Mouse (Mus musculus) hindbrain, embryonic 16.5 days (tissue): ENCODE results near the gene Usp36. TPM values are rescaled to one million over a fixed set of nuclear protein-coding genes. Genes with fewer than 3 reads are reported as not detected.
A peak's percentile ranks its signal among the peaks of the same experiment; 100 is the strongest.
"Not testable (repeated sequence)": the region's sequence is repeated elsewhere in the genome, so short reads cannot be mapped to it uniquely, and the experiment has no call there.

Source experiments
- ATAC-seq: fragments of 200-750 bp; cut with Nextera tagmentation; 2 replicates; pipeline ENCODE4 v1.8.0; 2017; ENCODE audit warnings: moderate TSS enrichment, moderate library complexity
- H3K27ac ChIP-seq: fragments of 300-500 bp; sonication (generic); 2 replicates; pipeline ENCODE4 v1.5.1; 2014; ENCODE audit warnings: low read depth, mild to moderate bottlenecking, control low read depth, low read length, moderate library complexity
- H3K27me3 ChIP-seq: fragments of 300-500 bp; sonication (generic); replicated peaks from 2 replicates; pipeline ENCODE4 v1.6.1; 2014; ENCODE audit warnings: low read length; ENCODE audit not compliant: control insufficient read depth, insufficient read depth
- H3K36me3 ChIP-seq: fragments of 300-500 bp; sonication (generic); 2 replicates; pipeline ENCODE4 v1.6.1; 2014; ENCODE audit warnings: mild to moderate bottlenecking, low read length, moderate library complexity, mixed read lengths; ENCODE audit not compliant: control insufficient read depth, insufficient read depth
- H3K4me1 ChIP-seq: fragments of 300-500 bp; sonication (generic); 2 replicates; pipeline ENCODE4 v1.6.1; 2014; ENCODE audit warnings: low read depth, low read length; ENCODE audit not compliant: control insufficient read depth, insufficient read depth
- H3K4me2 ChIP-seq: fragments of 300-500 bp; sonication (generic); 2 replicates; pipeline ENCODE4 v1.6.1; 2014; ENCODE audit warnings: mild to moderate bottlenecking, low read length, control low read depth, moderate library complexity
- H3K4me3 ChIP-seq: fragments of 300-500 bp; sonication (generic); 2 replicates; pipeline ENCODE4 v1.5.1; 2014; ENCODE audit warnings: mild to moderate bottlenecking, low read length, control low read depth, moderate library complexity
- H3K9ac ChIP-seq: fragments of 300-500 bp; sonication (generic); 2 replicates; pipeline ENCODE4 v1.6.1; 2014; ENCODE audit warnings: low read depth, mild to moderate bottlenecking, control low read depth, low read length, moderate library complexity
- H3K9me3 ChIP-seq: fragments of 300-500 bp; sonication (generic); 2 replicates; pipeline ENCODE4 v1.6.1; 2014; ENCODE audit warnings: mild to moderate bottlenecking, low read length, moderate library complexity; ENCODE audit not compliant: control insufficient read depth
- WGBS: fragments of 180-500 bp; shearing (Covaris S2); extraction: QIAGEN DNeasy Blood & Tissue Kit; methylation state at CpG from one replicate; pipeline ENCODE4 v1.1.7; 2014; 5-methylcytosine and 5-hydroxymethylcytosine counted together
- polyA plus RNA-seq: library from polyadenylated mRNA; unstranded; fragments of >200 nt; fragmentation: Nextera tagmentation; extraction: Ambion mirVana; gene quantifications from 2 replicates; pipeline ENCODE4 v1.2.1, GENCODE M21; 2015

Usp36 gene
- polyA plus RNA-seq, 1 experiment from 2014 or later: 15.2 TPM

- Histone ChIP-seq H3K9ac (no peak overlapping the region), H3K27me3 (no peaks in the 10 kb centered on the region), H3K36me3 (peaks cover 7% of the 10 kb centered on the region; the same call in 1 of the 2 replicates), H3K4me3 (no peak overlapping the region), H3K4me1 (peaks cover 1% of the 10 kb centered on the region), H3K27ac (no peak overlapping the region), H3K4me2 (no peak overlapping the region), H3K9me3 (no peaks in the 10 kb centered on the region)
- 82% methylated on average over 8 of the region's 8 CpGs for WGBS
- ATAC-seq: no peak
Measured at GRCm38 (mm10) chr11:118316231-118316806, 26.3 kb upstream of the Usp36 start.

- H3K4me1 ChIP-seq: no peaks in the 10 kb centered on the region
- no peak for ATAC-seq
- WGBS: 81% methylated on average over 6 of the region's 6 CpGs
Measured at GRCm38 (mm10) chr11:118312132-118312723, 22.2 kb upstream of the Usp36 start.

GRCm38 (mm10) chr11:118307962-118308361 lies 17.9 kb upstream of the Usp36 start:
- not testable (repeated sequence) for ATAC-seq, H3K4me3 ChIP-seq, H3K9me3 ChIP-seq, H3K27me3 ChIP-seq, H3K4me2 ChIP-seq, H3K4me1 ChIP-seq, H3K9ac ChIP-seq, H3K27ac ChIP-seq
- 91% methylated on average over 2 of the region's 2 CpGs for WGBS
- peaks cover 28% of the 10 kb centered on the region for H3K36me3 ChIP-seq

More at GRCm38 (mm10) chr11:118312132-118312723, 22.2 kb upstream of the Usp36 start:
- H3K9ac ChIP-seq: no peak overlapping the region
- H3K27me3 ChIP-seq: no peaks in the 10 kb centered on the region
- peaks cover 25% of the 10 kb centered on the region for H3K36me3 ChIP-seq
- no peak overlapping the region for H3K27ac ChIP-seq
- no peak overlapping the region for H3K4me2 ChIP-seq
- H3K4me3 ChIP-seq: no peak overlapping the region
- H3K9me3 ChIP-seq: peaks cover 5% of the 10 kb centered on the region

- peaks cover 16% of the 10 kb centered on the region for H3K36me3 ChIP-seq
- WGBS: 88% methylated on average over 4 of the region's 4 CpGs
- not testable (repeated sequence) for H3K4me3 ChIP-seq, ATAC-seq, H3K4me2 ChIP-seq, H3K27me3 ChIP-seq, H3K9ac ChIP-seq, H3K27ac ChIP-seq, H3K9me3 ChIP-seq, H3K4me1 ChIP-seq
Measured at GRCm38 (mm10) chr11:118303959-118304358, 13.9 kb upstream of the Usp36 start.

GRCm38 (mm10) chr11:118298810-118299209 lies 8.8 kb upstream of the Usp36 start:
- H3K4me3 ChIP-seq: no peak overlapping the region
- H3K27me3 ChIP-seq: no peaks in the 10 kb centered on the region
- H3K27ac ChIP-seq: no peak overlapping the region
- no peak for ATAC-seq
- H3K9ac ChIP-seq: no peak overlapping the region
- H3K9me3 ChIP-seq: no peaks in the 10 kb centered on the region
- H3K4me2 ChIP-seq: no peak overlapping the region
- WGBS: 82% methylated on average over 2 of the region's 2 CpGs
- peaks cover 7% of the 10 kb centered on the region for H3K36me3 ChIP-seq
- H3K4me1 ChIP-seq: no peaks in the 10 kb centered on the region

GRCm38 (mm10) chr11:118297967-118298366 lies 7.9 kb upstream of the Usp36 start:
- H3K9me3 ChIP-seq: no peaks in the 10 kb centered on the region
- H3K36me3 ChIP-seq: peaks cover 2% of the 10 kb centered on the region; the same call in 1 of the 2 replicates
- no peak overlapping the region for H3K27ac ChIP-seq
- no peaks in the 10 kb centered on the region for H3K27me3 ChIP-seq
- no peak for ATAC-seq
- H3K4me3 ChIP-seq: no peak overlapping the region
- no peaks in the 10 kb centered on the region for H3K4me1 ChIP-seq
- 86% methylated on average over 3 of the region's 3 CpGs for WGBS
- H3K4me2 ChIP-seq: no peak overlapping the region
- H3K9ac ChIP-seq: no peak overlapping the region

GRCm38 (mm10) chr11:118295026-118295425 lies 5.0 kb upstream of the Usp36 start:
- Histone ChIP-seq H3K4me3 (no peak overlapping the region), H3K9me3 (no peaks in the 10 kb centered on the region), H3K9ac (no peak overlapping the region), H3K27me3 (no peaks in the 10 kb centered on the region), H3K4me1 (peaks cover 5% of the 10 kb centered on the region), H3K27ac (peak overlapping the region; percentile 57; the same call in 1 of the 2 replicates), H3K36me3 (no peaks in the 10 kb centered on the region), H3K4me2 (no peak overlapping the region)
- no peak for ATAC-seq
- 78% methylated on average over 2 of the region's 2 CpGs for WGBS

GRCm38 (mm10) chr11:118292671-118293070 lies 2.6 kb upstream of the Usp36 start:
- no peak overlapping the region for H3K27ac ChIP-seq
- H3K36me3 ChIP-seq: no peaks in the 10 kb centered on the region
- H3K27me3 ChIP-seq: no peaks in the 10 kb centered on the region
- peaks cover 15% of the 10 kb centered on the region for H3K4me1 ChIP-seq
- no peak overlapping the region for H3K4me2 ChIP-seq
- no peak overlapping the region for H3K4me3 ChIP-seq
- ATAC-seq: no peak
- H3K9me3 ChIP-seq: no peaks in the 10 kb centered on the region
- no peak overlapping the region for H3K9ac ChIP-seq
- WGBS: 66% methylated on average over 6 of the region's 6 CpGs

GRCm38 (mm10) chr11:118289562-118289961 lies 482 bp downstream of the Usp36 start:
- WGBS: under 1% methylated on average over 22 of the region's 22 CpGs
- H3K27me3 ChIP-seq: no peaks in the 10 kb centered on the region
- H3K9me3 ChIP-seq: no peaks in the 10 kb centered on the region
- peak overlapping the region; percentile 74 for H3K4me2 ChIP-seq
- peaks cover 20% of the 10 kb centered on the region for H3K36me3 ChIP-seq
- peak overlapping the region; percentile 86 for H3K27ac ChIP-seq
- H3K4me1 ChIP-seq: peaks cover 15% of the 10 kb centered on the region
- H3K9ac ChIP-seq: peak overlapping the region; percentile 84
- H3K4me3 ChIP-seq: peak overlapping the region; percentile 84
- peak; percentile 35 for ATAC-seq
